Mouse (Mus musculus) testis, adult 2 months (tissue): ENCODE measurements at regions not wholly inside any gene's neighbourhood (a gene's known extent, or its start where the extent isn't known, plus 50 kb on each side); places are given as distances from the start of the nearest gene placed in this dataset.

Source experiments
- CTCF ChIP-seq: fragments of 200-500 bp; IDR thresholded peaks from 2 replicates; pipeline ENCODE4 v1.5.1; 2012; ENCODE audit warnings: low read depth, mild to moderate bottlenecking, inconsistent platforms, low read length, moderate library complexity; ENCODE audit not compliant: control insufficient read depth, insufficient read depth, insufficient replicate concordance
- POLR2A ChIP-seq: fragments of 200-500 bp; IDR thresholded peaks from 2 replicates; pipeline ENCODE4 v1.6.1; 2012; ENCODE audit warnings: low read depth, mild to moderate bottlenecking, inconsistent platforms, low read length, moderate library complexity; ENCODE audit not compliant: control insufficient read depth

DNA sequence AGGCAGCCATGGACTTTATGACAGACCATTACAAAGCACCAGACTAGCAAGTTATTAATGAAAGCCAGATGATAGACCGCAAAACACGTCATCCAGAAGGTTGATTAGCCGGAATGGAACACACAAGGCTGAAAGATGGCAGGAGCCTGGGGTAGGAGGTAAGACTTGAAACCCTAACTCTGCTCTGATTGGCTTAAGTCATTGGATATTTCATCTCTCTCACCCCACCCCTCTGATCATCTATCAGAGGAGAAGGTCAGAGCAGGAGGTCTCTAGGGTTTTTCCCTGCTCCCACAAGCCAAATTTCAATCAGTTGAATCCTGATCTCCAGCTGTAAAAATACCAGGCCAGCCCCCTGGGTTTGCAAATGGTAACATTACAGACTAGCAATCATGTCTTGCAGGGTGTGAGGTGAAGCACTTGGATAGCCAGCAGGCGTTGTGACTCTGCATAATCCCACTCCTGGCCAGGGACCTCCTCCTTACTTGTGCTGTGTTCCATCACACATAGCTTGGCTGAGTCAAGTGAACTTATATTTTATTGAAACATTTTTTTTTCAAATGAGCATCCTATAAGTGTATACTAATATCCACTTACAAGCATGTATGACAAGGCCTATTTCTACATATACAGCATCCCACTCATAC lies 114.6 kb upstream of the Tnp1 start:
- no peak for TF ChIP-seq CTCF
- TF ChIP-seq POLR2A = no peak
